Mouse (Mus musculus): ENCODE results near the gene Rrp15.
A peak's percentile ranks its signal among the peaks of the same experiment; 100 is the strongest.

DNA sequence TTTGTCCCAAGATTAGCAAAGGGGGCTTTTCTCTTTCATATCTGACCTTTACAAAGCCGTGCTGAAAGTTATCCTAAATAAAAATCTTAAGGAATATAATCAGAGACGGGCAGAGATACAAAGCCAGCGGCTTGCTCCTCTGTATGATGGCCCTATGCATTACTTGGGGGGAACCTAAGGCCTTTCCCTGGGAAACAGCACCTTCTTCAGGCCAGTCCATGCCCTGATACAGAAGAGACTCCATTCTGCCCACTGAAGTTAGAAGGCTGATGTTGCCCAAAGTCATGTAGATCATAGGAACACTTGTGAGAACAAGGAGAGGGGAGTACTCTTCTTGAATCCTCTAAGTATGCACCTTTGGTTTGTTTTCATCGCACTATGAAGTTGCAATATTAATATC, 56.8 kb downstream of the Rrp15 start:
- TF ChIP-seq CTCF (IDR thresholded peaks at IDR 0.05; ENCODE audit: insufficient read depth, low read length) = 0 out of 2 replicates have a peak, but pooled peaks have one; percentile 7
- TF ChIP-seq POLR2A (IDR thresholded peaks at IDR 0.05; ENCODE audit: borderline replicate concordance, extremely low read depth, low read depth, low read length) = no peak

Measured in lung, adult 2 months (tissue).